Mouse (Mus musculus) monocyte, adult 5-6 weeks (primary cell): ENCODE results near the gene Gm8660. TPM values are rescaled to one million over a fixed set of nuclear protein-coding genes. Genes with fewer than 3 reads are reported as not detected.
"Not testable (repeated sequence)": the region's sequence is repeated elsewhere in the genome, so short reads cannot be mapped to it uniquely, and the experiment has no call there.

Source experiments
- ATAC-seq: fragments of 153-309, 156-312 bp; replicated peaks from 2 replicates; pipeline ENCODE4 v1.8.0; 2017; ENCODE audit warnings: mild to moderate bottlenecking; ENCODE audit not compliant: low TSS enrichment, insufficient number of reproducible peaks, severe bottlenecking, poor library complexity, low FRiP score
- total RNA-seq: library from RNA; stranded (forward); fragments of 200-1000, 200-491, 200-594 nt; gene quantifications from 3 replicates; pipeline ENCODE4 v1.2.3, GENCODE M21; 2017

The Gm8660 gene
- total RNA-seq = not detected in 3 replicates

DNA sequence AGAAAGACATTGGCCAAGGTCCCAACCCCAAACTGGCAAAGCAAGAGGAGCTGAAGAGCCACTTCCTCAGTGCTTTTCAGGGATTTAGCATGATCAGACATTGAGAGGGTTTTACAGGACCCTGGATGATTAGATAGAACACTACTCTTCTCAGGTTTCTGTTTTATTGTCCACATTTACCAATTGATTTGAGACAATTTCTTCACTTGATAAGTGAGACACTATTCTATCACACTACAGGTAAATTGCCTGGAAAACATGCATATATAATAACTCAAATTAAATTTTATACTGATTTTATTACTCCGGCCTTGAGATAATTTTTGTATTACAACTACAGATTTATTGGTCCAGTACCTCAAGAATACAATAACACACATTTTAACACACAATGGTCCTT, at the start of gene Gm8660:
Gm8660 (minus strand) TSS at position 101 of the 400 bp plus-strand sequence.
- not testable (repeated sequence) for ATAC-seq

DNA sequence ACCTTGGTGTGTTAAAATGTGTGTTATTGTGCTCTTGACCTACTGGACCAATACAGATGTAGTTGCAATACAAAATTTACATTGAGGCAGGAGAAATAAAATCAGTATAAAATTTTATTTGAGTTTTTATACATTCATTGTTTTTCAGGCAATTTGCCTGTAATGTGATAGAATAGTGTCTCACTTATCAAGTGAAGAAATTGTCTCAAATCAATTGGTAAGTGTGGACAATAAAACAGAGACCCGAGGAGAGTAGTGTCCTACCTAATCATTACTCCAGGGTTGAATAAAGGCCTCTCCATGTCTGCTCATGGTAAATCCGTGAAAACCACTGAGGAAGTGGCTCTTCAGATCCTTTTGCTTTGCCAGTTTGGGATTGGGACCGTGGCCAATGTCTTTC, 42.4 kb upstream of the Gm8660 start, which contains the start of gene Vmn1r148:
Vmn1r148 (plus strand) TSS at position 301 of the 400 bp plus-strand sequence.
- ATAC-seq = not testable (repeated sequence)

DNA sequence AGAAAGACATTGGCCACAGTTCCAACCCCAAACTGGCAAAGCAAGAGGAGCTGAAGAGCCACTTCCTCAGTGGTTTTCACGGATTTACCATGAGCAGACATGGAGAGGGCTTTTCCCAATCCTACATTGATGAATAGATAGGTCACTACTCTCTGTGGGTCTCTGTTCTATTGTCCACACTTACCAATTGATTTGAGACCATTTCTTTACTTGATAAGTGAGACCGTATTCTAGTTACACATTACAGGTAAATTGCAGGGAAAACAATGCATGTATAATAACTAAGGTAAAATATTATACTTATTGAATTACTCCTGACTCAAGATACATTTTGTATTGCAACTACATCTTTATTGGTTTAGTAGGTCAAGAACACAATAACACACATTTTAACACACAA, 41.2 kb downstream of the Gm8660 start, which contains the start of gene Gm4187:
Gm4187 (minus strand) TSS at position 101 of the 400 bp plus-strand sequence.
- not testable (repeated sequence) for ATAC-seq

Other genes starting within 250 kb of the Gm8660 start
- not detected in 3 replicates for gene Gm10666, start 236.3 kb downstream of the Gm8660 start, total RNA-seq
- gene Vmn1r142, start 207.0 kb downstream of the Gm8660 start, total RNA-seq = not detected in 3 replicates
- not detected in 3 replicates for gene Vmn1r143, start 181.7 kb downstream of the Gm8660 start, total RNA-seq
- gene Gm8653, start 169.8 kb downstream of the Gm8660 start, total RNA-seq = not detected in 3 replicates
- gene Gm8453, start 141.6 kb downstream of the Gm8660 start, total RNA-seq = not detected in 3 replicates
- gene Gm4187, start 41.3 kb downstream of the Gm8660 start, total RNA-seq = not detected in 3 replicates
- gene Vmn1r148, start 42.5 kb upstream of the Gm8660 start, total RNA-seq = not detected in 3 replicates
- not detected in 3 replicates for gene Vmn1r149, start 67.2 kb upstream of the Gm8660 start, total RNA-seq
- gene Gm10665, start 93.0 kb upstream of the Gm8660 start, total RNA-seq = not detected in 3 replicates
- not detected in 3 replicates for gene Vmn1r151, start 128.6 kb upstream of the Gm8660 start, total RNA-seq
- gene Vmn1r152, start 151.9 kb upstream of the Gm8660 start, total RNA-seq = not detected in 3 replicates
- gene Gm8677, start 163.8 kb upstream of the Gm8660 start, total RNA-seq = not detected in 3 replicates
- gene Gm4201, start 194.3 kb upstream of the Gm8660 start, total RNA-seq = not detected in 3 replicates
- not detected in 3 replicates for gene Gm4565, start 217.1 kb upstream of the Gm8660 start, total RNA-seq